In the genomic region with DNA sequence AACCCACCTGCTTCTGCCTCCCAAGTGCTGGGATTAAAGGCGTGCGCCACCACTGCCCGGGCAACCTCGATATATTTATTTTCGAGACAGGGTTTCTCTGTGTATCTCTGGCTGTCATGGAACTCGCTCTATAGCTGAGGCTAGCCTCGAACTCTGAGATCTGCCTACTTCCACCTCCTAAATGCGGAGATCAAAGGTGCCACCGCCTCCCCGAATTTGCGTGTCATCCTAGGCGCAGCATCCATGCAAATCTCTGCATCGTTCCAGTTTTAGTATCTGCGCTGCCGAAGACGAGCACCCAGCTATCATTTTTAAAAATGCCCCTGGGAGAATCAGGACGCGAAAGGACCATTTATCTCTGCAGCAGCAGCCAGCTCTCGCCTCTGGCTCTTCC, we compare ENCODE assay signal across 8 mouse cellular contexts. TPM values are rescaled to one million over a fixed set of nuclear protein-coding genes. Genes with fewer than 3 reads are reported as not detected.
DNase-seq lines count a peak whose midpoint lies in the region; ATAC-seq lines count a peak whose summit lies in the region.

No protein-coding gene starts in this region.

- H3K36me3 ChIP-seq in kidney, embryonic 16.5 days (ENCODE audit: insufficient read depth, low read length): peaks cover 15% of the 10 kb centered on the region
- no peaks in the 10 kb centered on the region; the same call in 1 of the 2 replicates for H3K36me3 ChIP-seq in embryonic facial prominence, embryonic 11.5 days (replicated peaks; ENCODE audit: control insufficient read depth, insufficient read depth, low read depth, low read length)
- H3K36me3 ChIP-seq in hindbrain, embryonic 15.5 days: peaks cover 3% of the 10 kb centered on the region
- no peaks in the 10 kb centered on the region; the same call in 1 of the 2 replicates for H3K36me3 ChIP-seq in midbrain, embryonic 15.5 days (replicated peaks)

- peaks cover 21% of the 10 kb centered on the region for H3K4me1 ChIP-seq in kidney, embryonic 16.5 days (ENCODE audit: insufficient read depth, low read length)
- peaks cover 5% of the 10 kb centered on the region for H3K4me1 ChIP-seq in embryonic facial prominence, embryonic 11.5 days (ENCODE audit: control insufficient read depth, insufficient read depth, low read length)
- peaks cover 24% of the 10 kb centered on the region for H3K4me1 ChIP-seq in hindbrain, embryonic 15.5 days (replicated peaks)
- peaks cover 35% of the 10 kb centered on the region for H3K4me1 ChIP-seq in midbrain, embryonic 15.5 days

- peak overlapping the region; percentile 94 for H3K4me3 ChIP-seq in kidney, embryonic 16.5 days (ENCODE audit: low read length)
- H3K4me3 ChIP-seq in embryonic facial prominence, embryonic 11.5 days (ENCODE audit: low read depth, low read length): peak overlapping the region; percentile 88
- peak overlapping the region; percentile 62 for H3K4me3 ChIP-seq in hindbrain, embryonic 15.5 days
- peak overlapping the region; percentile 84 for H3K4me3 ChIP-seq in midbrain, embryonic 15.5 days

- H3K9ac ChIP-seq in kidney, embryonic 16.5 days (replicated peaks; ENCODE audit: low read length): 0 out of 2 replicates have a peak overlapping the region, but pooled peaks have one; percentile 22
- H3K9ac ChIP-seq in embryonic facial prominence, embryonic 11.5 days (replicated peaks; ENCODE audit: low read length): no peak overlapping the region
- H3K9ac ChIP-seq in hindbrain, embryonic 15.5 days: peak overlapping the region; percentile 73; the same call in 1 of the 2 replicates
- H3K9ac ChIP-seq in midbrain, embryonic 15.5 days: peak overlapping the region; percentile 99

- WGBS in kidney, embryonic 16.5 days: 22% methylated on average over 19 of the region's 19 CpGs
- WGBS in embryonic facial prominence, embryonic 11.5 days: 25% methylated on average over 19 of the region's 19 CpGs
- WGBS in hindbrain, embryonic 15.5 days: 24% methylated on average over 19 of the region's 19 CpGs
- 22% methylated on average over 19 of the region's 19 CpGs for WGBS in midbrain, embryonic 15.5 days

- H3K27me3 ChIP-seq in kidney, embryonic 16.5 days (ENCODE audit: insufficient read depth, low read length): no peaks in the 10 kb centered on the region
- H3K27me3 ChIP-seq in embryonic facial prominence, embryonic 11.5 days (ENCODE audit: control insufficient read depth, insufficient read depth, low read length): no peaks in the 10 kb centered on the region
- H3K27me3 ChIP-seq in hindbrain, embryonic 15.5 days: no peaks in the 10 kb centered on the region
- no peaks in the 10 kb centered on the region for H3K27me3 ChIP-seq in midbrain, embryonic 15.5 days (replicated peaks)

- H3K9me3 ChIP-seq in kidney, embryonic 16.5 days (ENCODE audit: low read length): no peaks in the 10 kb centered on the region
- no peaks in the 10 kb centered on the region for H3K9me3 ChIP-seq in embryonic facial prominence, embryonic 11.5 days (replicated peaks; ENCODE audit: control insufficient read depth, low read length)
- no peaks in the 10 kb centered on the region for H3K9me3 ChIP-seq in hindbrain, embryonic 15.5 days
- H3K9me3 ChIP-seq in midbrain, embryonic 15.5 days: no peaks in the 10 kb centered on the region

- no peak overlapping the region for H3K27ac ChIP-seq in kidney, embryonic 16.5 days (ENCODE audit: low read length)
- H3K27ac ChIP-seq in embryonic facial prominence, embryonic 11.5 days (replicated peaks; ENCODE audit: low read depth, low read length): no peak overlapping the region
- H3K27ac ChIP-seq in hindbrain, embryonic 15.5 days (replicated peaks): peak overlapping the region; percentile 85
- H3K27ac ChIP-seq in midbrain, embryonic 15.5 days: peak overlapping the region; percentile 92

- ATAC-seq in kidney, embryonic 16.5 days (ENCODE audit: low FRiP score, low TSS enrichment): no peak
- no peak for ATAC-seq in embryonic facial prominence, embryonic 11.5 days (replicated peaks; ENCODE audit: insufficient number of reproducible peaks, low FRiP score, low TSS enrichment, low read depth)
- ATAC-seq in hindbrain, embryonic 15.5 days (ENCODE audit: low FRiP score, low read depth): peak; percentile 27; the same call in 1 of the 2 replicates
- ATAC-seq in midbrain, embryonic 15.5 days (replicated peaks): peak; percentile 26; the same call in 1 of the 2 replicates

- DNase-seq in kidney, postnatal 10 days: no peak
- DNase-seq in embryonic facial prominence, embryonic 11.5 days (ENCODE audit: low spot score): no peak
- no peak for DNase-seq in layer of hippocampus, adult 8-10 months (ENCODE audit: low spot score in 2 of 2)
- DNase-seq in urinary bladder, postnatal 36 days (ENCODE audit: low spot score in 2 of 2): no peak
- no peak for DNase-seq in thymus, postnatal 4 days

- H3K4me2 ChIP-seq in kidney, embryonic 16.5 days (replicated peaks; ENCODE audit: low read depth, low read length): peak overlapping the region; percentile 85
- H3K4me2 ChIP-seq in embryonic facial prominence, embryonic 11.5 days (ENCODE audit: low read depth, low read length): peak overlapping the region; percentile 65
- peak overlapping the region; percentile 74 for H3K4me2 ChIP-seq in hindbrain, embryonic 15.5 days
- peak overlapping the region; percentile 73 for H3K4me2 ChIP-seq in midbrain, embryonic 15.5 days

RNA-seq across cellular contexts. Expression of gene Fbxo21, which starts 0.3 kb away (rescaled TPM):
- polyA plus RNA-seq in kidney, embryonic 16.5 days (2015; fragmentation: Nextera tagmentation; extraction: Ambion mirVana): 85.6 and 87.5 TPM in 2 replicates
- polyA plus RNA-seq in embryonic facial prominence, embryonic 11.5 days (2014; fragmentation: Nextera tagmentation; extraction: Ambion mirVana): 67.6 and 74.6 TPM in 2 replicates
- 148 and 159 TPM in 2 replicates for polyA plus RNA-seq in hindbrain, embryonic 15.5 days (2015; fragmentation: Nextera tagmentation; extraction: Ambion mirVana)
- polyA plus RNA-seq in midbrain, embryonic 15.5 days (2015; fragmentation: Nextera tagmentation; extraction: Ambion mirVana): 179 and 183 TPM in 2 replicates
- 100 to 1,000 TPM; 125 to 146 (median 137) TPM for total RNA-seq in layer of hippocampus, adult 8-10 months (2022)

RNA-seq across cellular contexts. Expression of gene Tesc, which starts 51.3 kb away (rescaled TPM):
- 20.9 and 23.9 TPM in 2 replicates for polyA plus RNA-seq in kidney, embryonic 16.5 days (2015; fragmentation: Nextera tagmentation; extraction: Ambion mirVana)
- 3.4 and 3.9 TPM in 2 replicates for polyA plus RNA-seq in embryonic facial prominence, embryonic 11.5 days (2014; fragmentation: Nextera tagmentation; extraction: Ambion mirVana)
- polyA plus RNA-seq in hindbrain, embryonic 15.5 days (2015; fragmentation: Nextera tagmentation; extraction: Ambion mirVana): 2.9 and 3.5 TPM in 2 replicates
- polyA plus RNA-seq in midbrain, embryonic 15.5 days (2015; fragmentation: Nextera tagmentation; extraction: Ambion mirVana): 6.5 and 7.9 TPM in 2 replicates
- total RNA-seq in layer of hippocampus, adult 8-10 months (2022): 10 to 100 TPM; 63.1 to 86.1 (median 73.9) TPM

Comparison
In these comparisons a context has a peak if more than half of its experiments do, and no peak if none do; other contexts are left out.
1. ATAC-seq: peak in hindbrain, embryonic 15.5 days (single experiment) and midbrain, embryonic 15.5 days (single experiment); none in kidney, embryonic 16.5 days (single experiment) and embryonic facial prominence, embryonic 11.5 days (single experiment).
2. H3K27ac ChIP-seq: peak in hindbrain, embryonic 15.5 days (single experiment) and midbrain, embryonic 15.5 days (single experiment); none in kidney, embryonic 16.5 days (single experiment) and embryonic facial prominence, embryonic 11.5 days (single experiment).
3. Peak in every context shown above with its lines, with median percentiles within 50 percentile points of each other: H3K4me2 ChIP-seq and H3K4me3 ChIP-seq.